Mouse (Mus musculus): ENCODE measurements around the gene Aven.

Gene Aven

DNA sequence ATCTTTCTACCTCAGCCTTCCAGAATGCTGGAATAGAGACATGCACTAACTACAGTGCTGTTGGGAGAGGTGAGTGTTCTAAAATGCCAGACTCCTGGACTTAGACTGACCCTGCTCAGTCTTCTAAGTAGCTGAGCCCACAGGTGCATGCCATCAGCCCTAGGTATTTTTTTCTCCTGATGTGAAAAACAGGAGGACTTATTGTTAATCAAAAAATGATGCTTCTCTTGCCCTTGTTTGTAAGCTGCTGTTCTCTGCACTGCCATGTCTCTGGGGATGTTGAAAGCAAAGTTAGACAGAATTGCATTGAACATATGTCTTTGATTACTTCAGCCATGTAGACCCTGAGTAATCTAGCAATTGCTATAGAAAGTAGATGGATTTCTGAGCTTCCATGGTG, 64.7 kb downstream of the Aven start:
- no peak for DNase-seq (ENCODE audit: low spot score in 2 of 2)

DNA sequence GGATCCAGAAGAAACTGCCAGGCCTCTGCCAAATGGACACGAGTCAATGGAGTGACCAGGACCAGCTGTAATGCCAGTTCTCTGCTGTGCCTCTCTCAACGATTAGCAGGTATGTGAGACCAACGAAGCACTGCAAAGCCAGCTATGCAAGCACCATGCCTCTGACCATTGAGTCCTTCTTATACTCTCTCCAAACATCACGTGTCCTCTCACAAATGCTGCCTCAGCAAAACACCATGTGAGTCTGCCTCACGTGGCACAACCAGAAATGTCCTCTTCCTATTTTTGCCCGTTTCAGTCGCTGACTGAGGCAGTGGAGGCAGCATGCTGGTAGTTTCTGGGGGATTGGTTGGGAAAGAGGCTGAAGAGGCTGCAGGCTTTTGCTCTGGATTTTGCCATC, 68.8 kb downstream of the Aven start:
- no peak for DNase-seq (ENCODE audit: low spot score in 2 of 2)

DNA sequence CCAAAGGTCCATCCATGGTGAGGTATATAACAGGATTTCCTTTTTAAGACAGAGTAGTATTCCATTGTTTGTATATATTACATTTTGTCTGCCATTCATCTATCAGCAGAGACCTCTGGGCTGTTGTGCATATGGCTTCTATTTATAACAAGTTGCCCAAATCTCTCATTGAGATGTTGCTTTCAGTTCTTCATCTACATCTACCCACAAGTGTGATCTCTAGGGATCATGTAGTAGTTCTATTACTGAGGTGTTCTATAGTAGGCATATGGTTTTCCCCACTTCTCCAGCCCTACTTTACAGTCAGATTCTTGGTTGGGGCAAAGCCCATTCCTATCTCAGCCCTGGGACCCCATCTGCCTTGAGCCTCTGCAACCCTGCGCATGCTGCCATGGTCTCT, 72.3 kb downstream of the Aven start:
- DNase-seq (ENCODE audit: low spot score in 2 of 2): no peak

DNA sequence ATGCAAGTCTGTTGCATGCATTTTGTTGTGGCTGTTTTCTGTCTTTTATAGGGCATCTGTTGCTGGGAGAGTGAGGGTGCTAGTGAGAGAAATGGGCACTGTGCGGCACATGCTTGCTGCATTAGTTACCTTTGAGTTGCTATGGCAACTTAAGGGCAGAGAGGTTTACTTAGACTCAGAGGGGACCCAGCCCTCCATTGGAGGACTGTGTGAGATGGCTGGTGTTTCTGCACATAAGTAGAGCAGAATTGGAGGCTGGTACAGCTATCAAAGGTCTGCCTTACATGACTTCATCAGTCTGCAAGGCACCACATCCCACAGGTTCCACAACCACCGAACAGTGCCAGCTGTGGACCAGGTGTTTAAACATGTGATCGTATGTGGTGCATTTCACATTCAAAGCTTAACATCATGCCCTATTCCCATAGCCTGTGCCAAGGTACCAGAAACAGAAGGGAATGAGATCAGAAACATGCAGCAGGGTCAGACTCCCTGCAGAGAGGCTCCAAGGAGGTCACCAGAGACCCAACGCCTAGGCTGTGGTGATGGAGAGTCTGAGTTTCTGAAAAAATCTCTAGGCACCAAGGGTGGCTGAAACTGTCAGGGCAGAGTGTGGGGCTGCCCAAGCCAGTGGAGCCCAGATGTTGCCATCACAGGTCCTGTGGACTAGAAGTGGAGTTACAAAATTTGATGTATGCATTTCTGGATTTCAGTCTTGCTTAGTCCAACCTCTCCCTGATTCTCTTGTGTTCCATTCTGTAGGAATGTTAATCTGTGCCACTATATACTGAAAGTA, 73.7 kb downstream of the Aven start:
- no peak for DNase-seq (ENCODE audit: low spot score in 2 of 2)

DNA sequence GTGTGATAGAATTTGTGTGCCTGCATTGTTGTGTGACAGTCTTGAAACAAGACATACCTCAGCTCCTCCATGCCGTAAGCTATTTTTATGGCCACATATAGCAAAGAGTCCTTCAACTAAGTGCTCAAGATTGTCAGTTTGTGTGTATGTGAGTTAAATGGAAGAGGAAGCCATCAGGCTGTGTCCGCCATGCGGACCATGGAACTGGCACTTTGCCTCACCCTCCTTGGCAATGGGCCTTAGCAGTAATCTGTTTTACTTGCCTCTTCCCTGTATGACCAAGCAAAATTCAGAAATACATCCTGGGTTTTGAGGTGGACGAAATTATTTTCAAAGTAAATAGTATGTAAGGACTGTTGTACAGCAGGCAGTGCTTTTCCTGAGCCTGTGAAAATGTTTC, 75.0 kb downstream of the Aven start:
- DNase-seq (ENCODE audit: low spot score in 2 of 2): no peak

DNA sequence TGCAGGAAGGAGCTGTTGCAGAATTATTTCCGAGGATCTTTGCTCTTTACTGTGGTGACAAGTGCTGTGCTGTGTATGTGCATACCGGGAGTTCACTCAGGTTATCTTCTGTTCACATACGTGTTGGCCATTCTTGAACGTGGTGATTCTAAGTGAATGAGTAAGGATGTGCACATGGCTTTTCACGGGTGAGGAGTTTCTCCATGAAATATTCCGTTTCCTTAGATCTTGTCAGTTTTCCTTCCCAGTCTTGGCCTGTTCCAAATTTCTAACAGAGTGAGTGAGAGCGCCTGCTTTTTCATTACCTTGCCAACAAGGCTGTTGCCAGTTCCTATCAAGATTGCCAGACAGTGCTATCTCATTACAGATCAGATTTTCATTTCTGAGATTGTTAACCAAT, 98.2 kb downstream of the Aven start:
- no peak for DNase-seq (ENCODE audit: low spot score in 2 of 2)

DNA sequence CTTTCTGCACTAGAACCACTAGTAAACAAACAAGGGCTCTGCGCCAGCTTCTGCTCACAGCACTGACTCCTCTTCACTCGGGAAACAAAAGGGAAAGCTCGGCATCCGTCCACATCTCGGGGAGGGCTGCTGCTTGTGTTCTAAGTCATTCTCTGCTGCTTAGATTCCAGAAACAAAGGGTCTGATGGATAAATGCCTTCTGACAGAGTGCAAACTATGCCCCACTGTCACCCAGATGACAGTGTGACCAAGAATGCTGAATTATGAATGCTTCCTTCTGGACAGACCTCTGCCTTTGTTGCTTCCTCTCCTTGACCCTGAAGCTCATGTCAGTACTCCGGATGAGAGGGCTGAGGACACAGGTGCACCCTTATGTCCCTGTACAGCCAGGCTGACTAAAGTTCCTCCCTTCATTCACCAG, 98.7 kb downstream of the Aven start:
- no peak for DNase-seq (ENCODE audit: low spot score in 2 of 2)

DNA sequence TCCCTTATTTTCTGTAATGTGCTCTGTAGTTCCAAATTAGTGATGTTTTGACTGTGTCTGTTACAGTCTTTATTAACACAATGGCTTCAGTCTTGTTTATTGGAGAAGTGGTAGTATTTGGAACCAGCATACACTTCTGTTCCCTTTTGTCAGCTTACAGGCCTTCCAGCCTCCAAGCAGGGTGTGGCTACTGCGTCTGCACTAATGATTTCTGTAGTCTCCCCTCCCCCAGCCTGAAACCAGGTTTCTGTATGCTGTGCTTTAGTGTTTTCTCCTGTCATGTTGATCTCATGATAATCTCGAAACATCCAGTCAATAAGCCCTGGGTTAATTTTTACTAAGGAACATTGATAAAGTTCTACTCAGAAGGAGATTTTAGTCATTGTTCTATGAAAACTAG, 100.6 kb downstream of the Aven start:
- no peak for DNase-seq (ENCODE audit: low spot score in 2 of 2)

DNA sequence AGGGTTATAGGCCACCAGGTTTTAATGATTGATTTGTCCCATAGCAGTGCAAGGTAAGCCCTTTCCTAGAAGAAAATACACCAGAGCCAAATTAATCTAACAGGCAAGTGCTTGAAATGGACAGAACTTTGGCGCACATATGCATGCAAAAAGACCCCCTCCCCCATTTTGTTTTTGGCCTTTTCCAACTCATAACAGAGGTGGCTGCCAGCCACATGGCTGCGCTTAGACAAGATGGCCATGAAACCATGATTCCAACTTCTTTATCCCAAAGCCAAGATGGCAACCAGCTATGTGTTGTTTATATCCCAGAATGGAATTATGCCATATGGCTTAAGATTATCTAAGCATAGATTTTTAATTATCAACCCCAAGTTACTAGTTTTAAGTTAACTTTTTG, 101.0 kb downstream of the Aven start:
- DNase-seq (ENCODE audit: low spot score in 2 of 2): no peak

DNA sequence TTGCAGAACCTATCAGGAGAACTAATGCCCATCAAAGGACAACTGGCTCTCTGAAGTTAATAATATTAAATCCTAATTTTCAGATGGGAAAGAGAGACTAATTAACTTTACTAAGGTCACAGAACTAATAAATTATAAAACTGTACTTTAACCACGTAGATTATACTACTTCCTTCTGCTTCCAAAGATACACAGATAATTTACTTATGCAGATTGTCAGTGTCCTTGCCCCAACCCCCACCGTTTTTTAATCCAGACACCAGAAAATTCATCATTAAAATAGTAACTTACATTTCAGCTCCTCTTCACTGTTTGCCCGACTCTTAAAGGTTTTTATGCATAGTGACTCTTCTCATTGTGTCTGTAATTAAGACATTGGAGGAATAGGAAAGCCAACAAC, 103.0 kb downstream of the Aven start:
- DNase-seq (ENCODE audit: low spot score in 2 of 2): no peak

DNA sequence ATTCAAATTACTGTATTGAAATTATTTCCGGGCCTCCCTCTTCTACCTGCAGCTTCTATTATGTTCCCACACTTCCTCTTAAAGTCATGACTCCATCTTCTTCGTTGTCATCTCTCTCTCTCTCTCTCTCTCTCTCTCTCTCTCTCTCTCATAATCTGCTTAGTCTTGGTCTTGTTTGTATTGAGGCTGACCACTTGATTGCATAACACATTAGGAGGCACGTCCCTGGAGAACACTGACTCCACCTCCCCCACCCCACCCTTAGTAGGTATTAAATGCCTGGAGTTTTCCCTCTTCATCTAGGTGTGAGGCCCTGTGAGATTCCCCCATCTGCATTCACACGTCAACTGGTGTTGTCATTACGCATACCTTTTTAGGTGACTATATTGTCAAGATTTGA, 103.7 kb downstream of the Aven start:
- DNase-seq (ENCODE audit: low spot score in 2 of 2): no peak

DNA sequence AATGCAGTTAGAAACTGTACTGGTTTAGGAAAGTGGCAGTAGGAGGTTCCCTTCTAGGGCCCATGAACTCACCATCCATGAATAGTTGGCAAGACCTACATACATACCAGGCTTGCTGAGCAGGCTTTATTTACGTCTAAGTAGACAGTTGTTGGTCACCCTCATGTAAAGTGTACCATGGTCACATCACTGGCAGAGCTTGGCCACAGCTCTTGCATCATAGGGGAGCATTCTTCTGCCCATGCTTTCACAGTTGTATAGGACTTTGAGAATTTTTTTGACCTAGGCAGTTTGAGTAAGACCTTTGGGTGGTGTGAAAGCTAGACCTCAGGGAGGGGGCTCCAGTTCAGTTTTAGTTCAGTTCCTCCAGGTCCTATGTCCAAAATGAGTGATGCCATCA, 104.3 kb downstream of the Aven start:
- no peak for DNase-seq (ENCODE audit: low spot score in 2 of 2)

DNA sequence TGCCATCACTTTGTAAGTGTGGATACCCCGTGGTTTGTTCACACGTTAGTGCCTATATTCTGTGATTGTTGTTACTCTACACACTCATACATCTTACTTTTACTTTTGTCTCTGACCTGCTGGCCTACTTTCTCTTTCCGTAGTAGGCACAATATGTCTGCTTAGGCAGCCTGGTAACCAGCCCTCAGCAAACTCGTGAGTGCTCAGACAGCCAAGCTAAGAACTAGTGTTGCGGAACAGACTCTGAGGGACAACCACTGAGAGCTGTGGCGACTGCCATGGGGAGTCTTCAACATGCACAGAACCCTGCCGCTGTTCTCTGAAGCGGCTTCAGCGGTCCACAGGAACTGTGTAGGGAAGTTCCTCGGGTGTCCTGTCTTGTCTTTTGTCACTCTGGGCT, 107.5 kb downstream of the Aven start:
- DNase-seq (ENCODE audit: low spot score in 2 of 2): no peak

DNA sequence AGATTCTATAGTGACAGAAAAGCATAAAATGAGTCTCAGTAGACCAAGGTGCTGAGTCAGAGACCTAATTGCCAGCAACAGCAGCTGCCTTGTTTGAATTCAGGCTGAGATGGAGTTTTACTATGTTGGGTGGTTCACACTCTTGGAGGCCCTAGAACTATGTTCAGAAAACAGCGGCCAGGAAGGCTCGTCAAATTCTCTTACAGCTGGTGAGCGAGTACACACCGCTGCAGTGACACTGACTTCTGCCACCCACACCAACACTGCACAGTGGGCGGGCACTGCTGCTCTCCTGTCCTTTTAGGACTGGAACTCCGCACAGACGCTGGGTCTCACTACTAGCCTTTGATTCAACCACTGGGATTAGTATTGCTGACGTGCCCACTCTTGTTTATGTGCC, 109.7 kb downstream of the Aven start:
- DNase-seq (ENCODE audit: low spot score in 2 of 2): no peak

DNA sequence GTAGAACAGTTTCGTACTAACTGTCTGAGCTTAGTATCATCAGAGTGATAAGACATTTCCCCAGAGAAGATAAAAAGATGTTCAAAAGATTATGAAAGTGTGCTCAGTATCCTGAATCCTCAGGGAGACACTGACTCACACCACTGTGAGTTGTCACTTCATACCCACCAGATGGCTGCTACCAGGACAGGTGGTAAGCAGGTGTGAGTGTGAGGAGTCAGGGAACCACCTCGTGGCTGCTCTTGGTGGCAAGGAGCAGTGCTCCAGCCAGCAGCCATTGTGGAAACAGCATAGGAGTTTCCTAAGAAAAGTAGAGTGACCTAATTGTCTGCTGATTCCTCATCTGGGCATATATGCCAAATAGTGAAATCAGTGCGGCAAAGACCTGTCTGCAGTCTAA, 113.8 kb downstream of the Aven start:
- no peak for DNase-seq (ENCODE audit: low spot score in 2 of 2)

DNA sequence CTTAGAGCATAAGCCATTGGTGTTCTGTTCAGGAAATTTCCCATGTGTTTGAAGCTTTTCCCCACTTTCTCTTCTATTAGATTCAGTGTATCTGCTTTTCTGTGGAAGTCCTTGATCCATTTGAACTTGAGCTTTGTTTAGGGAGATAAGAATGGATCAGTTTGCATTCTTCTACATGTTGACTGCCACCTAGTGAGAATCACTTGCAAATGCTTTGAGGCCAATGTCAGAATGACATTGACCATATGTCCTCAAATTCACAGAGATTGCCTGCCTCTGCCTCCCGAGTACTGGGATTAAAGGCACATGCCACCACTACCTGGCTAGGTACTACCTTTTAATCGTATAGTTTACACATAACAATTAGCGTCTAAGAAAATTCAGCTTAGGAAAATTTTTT, 119.9 kb downstream of the Aven start:
- no peak for DNase-seq (ENCODE audit: low spot score in 2 of 2)

DNA sequence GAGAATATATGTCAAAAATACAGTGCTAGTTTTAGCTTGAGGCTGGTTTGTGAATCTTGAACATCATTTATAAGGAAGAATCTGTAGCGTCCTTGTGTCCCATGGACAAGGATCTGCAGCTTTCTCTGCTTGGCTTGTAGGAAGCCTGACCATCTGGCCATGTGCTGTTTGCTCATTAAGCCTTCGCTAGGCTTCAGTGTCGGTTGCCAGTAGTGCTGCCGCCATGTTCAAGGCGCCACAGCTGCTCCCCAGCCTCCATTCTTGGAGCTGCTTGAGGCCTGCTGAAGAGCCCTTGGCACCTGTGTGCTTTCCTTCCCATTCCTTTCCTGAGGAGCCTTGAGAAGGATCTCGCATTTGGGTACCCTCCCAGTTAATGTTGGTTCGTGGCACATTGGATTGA, 121.6 kb downstream of the Aven start:
- no peak for DNase-seq (ENCODE audit: low spot score in 2 of 2)

DNA sequence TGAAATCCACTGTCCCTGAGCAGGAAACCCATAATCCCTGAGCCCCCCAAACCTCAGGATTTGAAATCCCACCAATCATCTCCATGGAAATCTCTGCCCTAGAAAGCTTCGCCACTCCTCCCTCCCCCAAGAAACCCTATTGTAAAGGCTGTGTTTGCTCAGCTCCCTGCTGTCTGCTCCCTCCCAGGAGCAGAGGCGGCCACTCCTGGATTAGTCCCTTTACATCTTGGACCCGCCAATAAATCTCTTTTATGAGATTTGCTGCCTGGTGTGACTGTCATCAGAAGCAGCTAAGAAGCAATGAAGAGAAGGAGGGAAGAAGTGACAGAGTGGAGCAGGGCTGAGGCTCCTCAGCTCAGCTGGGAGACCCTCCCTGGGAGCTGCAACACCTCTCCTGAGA, 124.4 kb downstream of the Aven start:
- no peak for DNase-seq (ENCODE audit: low spot score in 2 of 2)

DNA sequence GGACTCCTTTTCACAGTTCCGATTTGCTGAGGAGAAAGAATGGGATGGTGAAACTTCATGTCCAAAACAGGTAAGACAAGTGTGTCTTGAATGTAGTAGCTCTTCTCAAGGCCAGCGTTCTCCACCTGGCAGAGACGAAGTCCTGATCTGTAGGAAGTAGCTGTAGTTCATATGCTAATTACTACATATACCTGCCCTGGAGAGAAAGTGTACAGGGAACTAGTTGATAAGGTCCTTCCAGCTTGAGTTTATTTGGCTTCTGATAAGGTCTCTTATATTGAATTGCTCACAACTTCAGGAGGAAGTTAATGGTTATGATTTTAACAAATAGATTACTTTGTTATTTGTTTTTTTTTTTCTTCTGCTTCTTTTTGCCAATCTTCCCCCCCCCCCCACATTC, 132.4 kb downstream of the Aven start:
- no peak for DNase-seq (ENCODE audit: low spot score in 2 of 2)

DNA sequence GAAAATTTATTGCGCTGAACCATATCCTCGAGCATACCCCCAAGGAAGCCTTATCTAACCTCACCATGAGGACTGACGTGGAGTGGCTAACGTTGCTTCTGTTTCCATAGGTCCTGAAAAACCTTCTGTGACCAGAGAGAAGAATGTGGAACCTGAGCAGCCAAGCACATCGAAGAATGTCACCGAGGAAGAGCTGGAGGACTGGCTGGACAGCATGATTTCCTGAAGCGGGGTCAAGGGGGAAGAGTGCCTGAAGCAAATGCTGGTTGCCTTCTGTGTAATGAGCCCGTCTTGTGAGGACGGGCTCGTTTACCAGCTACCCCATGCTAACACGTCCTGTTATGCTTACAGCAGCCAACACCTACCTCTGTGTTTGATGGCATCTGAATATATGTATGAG, 137.9 kb downstream of the Aven start:
- no peak for DNase-seq (ENCODE audit: low spot score in 2 of 2)

DNA sequence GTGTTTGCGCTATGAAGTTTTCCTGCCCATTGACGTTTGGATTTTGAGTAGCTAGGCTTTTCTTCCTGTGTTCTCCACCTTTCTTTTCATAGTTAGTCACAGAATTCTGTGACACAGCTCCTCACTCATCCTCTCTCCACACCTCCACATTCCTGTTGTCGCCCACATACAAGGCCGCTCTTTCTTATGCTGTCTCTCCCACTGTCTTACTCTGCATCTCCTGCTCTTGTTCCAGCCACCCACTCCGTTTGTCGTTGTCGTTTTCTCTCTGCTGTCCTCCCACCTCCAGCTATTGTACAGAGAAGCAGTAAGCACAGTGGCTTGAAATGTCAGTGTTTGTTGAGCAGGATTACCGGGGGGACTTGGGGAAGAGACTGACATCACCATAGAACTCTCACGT, 139.8 kb downstream of the Aven start:
- no peak for DNase-seq (ENCODE audit: low spot score in 2 of 2)

DNA sequence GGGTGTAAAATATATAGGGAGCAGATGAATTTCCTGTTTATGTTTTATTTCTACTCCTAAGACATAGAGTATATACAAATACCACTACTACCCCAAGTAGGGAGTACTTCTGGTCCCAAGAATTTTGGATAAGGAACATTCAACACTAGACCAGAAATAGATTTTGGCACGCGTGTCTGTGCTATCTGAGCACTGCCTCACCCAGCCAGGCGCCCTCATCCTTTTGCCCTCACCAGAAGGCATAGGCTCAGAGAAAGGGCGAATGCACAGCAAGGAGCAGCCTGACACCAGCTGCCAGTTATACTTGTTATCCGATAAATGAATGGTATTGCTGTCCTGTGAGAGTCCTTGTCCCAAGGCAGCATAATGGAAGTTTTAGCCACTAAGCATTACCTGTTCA, 144.4 kb downstream of the Aven start:
- DNase-seq (ENCODE audit: low spot score in 2 of 2): no peak

DNA sequence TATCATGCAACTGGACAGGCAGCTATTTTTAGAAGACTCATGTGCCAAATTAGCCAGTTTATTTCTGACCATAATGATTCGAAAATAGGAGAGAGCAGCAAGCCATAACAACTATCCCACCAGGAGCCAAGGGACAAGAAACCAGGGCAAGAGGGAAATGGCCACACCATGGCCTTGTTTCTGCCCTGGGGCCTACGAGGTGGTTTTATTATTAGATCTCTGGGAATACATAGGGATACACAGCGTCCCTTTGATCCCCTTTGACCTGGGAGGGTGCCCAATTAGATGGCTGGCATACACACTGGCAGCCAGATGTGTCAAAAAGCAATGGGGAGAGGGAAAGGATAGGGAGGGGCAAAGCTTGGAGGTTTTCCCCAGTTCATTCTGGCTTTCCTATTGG, 161.1 kb downstream of the Aven start:
- no peak for DNase-seq (ENCODE audit: low spot score in 2 of 2)

DNA sequence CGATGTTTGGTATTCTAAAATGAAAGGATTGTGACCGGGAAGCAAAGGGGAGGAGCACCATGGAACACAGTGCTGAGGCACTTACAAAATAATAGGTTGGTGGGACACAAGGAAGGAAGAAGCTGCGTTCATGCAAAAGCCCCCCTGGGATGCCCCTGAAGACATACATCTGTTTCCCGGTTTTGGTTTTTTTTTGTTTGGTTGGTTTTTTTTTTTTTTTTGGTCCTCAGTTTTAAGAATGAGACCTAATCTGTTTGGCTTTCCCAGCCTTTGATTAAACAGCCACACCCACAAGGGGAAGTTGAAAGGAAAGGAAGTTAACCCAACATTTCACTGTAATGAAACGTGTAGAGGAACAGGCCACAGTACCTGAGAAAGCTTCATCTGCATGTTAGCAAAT, 163.4 kb downstream of the Aven start:
- DNase-seq (ENCODE audit: low spot score in 2 of 2): no peak
